Mouse (Mus musculus): ENCODE results near the gene Pbrm1.

Pbrm1 gene

DNA sequence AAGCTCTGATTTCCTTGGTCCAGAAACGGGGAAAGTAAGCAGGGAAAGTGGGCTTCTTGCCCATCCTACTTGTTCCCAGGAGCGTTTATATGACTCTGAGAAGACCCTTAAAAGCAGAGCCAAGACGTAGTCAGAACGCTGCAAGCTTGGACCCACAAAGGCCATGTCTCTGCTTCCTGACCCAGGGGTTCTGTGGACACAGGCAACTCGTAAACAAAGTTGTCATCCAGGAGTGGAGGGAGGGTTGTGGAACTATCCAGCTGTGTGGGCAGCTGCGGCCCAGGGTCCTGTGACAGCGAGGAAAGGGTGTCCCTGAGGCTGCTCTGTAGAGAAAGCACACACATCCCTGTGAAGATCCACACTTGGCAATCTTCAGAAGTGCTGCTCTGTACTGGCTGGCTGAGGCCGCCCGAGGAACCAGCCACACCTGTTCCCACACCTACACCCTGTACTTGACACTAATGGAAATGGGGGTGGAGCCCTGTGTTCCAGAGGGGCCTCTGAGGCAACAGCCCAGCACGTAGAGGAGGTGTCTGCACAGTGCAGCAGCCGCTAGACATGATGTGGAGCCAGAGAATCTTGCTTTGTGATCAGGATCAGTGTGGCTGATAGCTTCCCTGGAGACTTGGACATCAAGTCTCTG is 114.2 kb downstream of the Pbrm1 start:
- no peak for DNase-seq (ENCODE audit: low spot score in 2 of 2)

DNA sequence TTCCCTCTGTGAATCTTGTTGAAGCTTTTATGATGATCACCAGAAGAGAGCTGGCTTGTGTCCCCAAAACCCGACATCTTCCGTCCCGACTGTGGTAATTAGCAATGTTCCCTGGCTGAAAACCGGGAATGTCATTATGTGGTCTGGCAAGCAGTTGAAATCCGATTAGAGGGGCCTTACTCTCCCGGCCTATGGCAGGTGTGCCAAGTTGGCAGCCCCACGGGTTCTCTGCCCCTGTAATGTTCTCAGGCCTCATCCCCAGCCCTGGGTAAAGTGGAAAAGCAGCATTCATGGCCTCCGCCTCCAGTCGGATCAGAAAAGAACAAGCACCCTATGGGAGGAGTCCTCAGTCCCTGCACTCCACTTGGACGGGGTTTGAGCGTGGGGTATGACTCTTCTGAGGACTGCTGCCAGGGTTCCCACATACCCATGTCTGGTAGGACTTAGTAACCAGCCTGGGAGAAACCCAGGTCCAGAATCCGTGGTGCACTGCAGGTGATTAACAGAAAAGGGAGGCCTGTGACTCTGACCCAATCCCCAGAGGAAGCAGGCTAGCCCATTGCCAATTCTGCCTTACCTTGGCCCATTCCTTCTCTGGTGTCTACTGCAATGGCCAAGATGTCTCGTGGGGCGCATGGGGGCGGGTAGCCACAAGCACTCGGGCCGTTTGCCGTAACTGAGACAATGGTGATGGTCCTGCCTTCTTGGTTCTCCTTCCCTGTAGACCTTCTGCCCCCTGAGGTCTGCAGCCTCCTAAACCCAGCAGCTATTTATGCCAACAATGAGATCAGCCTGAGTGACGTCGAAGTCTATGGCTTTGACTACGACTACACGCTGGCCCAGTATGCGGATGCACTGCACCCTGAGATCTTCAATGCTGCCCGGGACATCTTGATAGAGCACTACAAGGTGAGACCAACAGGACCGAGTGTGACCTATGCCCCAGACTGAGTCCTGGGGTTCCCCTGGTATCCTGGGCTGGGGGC is 115.4 kb downstream of the Pbrm1 start:
- DNase-seq (ENCODE audit: low spot score in 2 of 2): no peak

DNA sequence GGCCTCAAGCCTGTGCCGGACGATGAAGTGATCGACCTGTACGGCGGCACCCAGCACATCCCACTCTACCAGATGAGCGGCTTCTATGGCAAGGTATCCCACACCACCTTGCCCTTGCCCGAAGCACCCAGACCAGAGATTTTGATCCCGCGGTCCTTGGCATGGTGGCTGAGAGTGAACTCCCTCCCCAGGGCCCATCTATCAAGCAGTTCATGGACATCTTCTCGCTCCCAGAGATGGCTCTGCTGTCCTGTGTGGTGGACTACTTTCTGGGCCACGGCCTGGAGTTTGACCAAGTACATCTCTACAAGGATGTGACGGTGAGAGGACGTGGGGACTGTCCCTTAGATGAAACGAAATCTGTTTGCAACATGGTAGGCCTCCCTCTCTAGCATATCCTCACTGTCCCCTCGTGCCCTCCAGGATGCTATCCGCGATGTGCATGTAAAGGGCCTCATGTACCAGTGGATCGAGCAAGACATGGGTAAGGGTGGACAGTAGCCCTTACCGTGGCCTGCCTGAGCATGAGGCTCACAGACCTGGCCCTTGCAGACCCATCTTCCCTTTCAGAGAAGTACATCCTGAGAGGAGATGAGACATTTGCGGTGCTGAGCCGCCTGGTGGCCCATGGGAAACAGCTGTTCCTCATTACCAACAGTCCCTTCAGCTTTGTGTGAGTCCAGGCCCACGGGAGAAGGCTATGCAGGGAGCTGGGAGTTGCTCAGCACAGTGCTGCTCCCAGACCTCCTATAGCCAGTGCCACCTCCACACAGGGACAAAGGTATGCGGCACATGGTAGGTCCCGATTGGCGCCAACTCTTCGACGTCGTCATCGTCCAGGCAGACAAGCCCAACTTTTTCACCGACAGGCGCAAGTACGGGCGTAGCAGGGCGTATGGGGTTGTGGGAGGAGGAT is 116.8 kb downstream of the Pbrm1 start:
- no peak for DNase-seq (ENCODE audit: low spot score in 2 of 2)

DNA sequence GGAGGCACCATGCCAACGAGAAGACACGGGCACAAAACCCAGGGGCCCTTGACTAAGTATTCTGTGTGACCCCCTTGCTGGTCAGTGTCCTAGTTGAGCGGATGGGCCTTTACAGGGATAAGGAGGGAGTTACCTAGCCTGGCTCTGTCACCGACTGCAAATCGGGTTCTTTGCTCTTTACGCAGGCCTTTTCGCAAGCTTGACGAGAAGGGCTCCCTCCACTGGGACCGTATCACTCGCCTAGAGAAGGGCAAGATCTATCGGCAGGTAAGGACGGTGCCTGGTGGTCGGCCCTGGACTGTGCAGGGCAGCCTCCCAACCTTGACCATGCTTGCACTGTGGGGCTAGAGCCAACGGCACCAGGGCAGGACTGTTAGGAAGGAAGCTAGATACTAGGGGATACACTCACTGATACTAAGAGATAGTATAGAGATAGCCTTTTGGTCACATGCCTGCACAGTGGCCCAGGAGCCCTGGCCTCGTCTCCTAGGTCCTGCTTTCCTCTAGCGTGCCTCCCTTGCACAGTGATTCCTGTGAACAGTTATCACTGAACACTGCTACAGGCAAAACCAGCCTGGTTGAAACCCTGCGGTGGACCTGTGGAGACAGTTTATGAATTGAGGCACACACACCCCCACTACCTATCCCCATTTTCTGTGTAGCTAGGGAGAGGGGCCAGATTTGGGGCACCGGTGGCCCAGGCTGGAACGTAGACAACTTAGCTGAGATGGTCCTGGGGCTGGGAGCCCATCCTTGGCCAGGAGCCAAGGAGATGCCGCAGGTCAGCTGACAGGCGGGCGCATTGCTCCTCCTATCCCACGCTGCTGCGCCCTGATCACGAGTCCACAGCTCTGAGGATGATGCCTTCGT is 117.7 kb downstream of the Pbrm1 start:
- no peak for DNase-seq (ENCODE audit: low spot score in 2 of 2)

DNA sequence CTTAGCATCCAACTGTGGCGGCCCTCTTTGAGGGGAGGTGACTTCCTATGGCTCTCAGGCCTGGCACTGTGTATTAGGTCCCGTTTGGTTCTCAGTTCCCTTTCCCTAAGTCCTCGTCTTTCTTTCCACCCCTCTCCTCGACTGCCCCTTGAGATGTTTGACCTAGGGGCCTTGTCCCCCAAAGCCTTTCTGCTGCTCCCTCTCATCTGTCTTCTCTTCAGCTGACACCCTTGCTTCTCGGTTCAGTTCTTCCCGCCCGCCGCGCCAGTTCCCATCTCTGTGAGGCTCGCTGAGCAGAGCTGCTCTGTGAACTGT is 118.3 kb downstream of the Pbrm1 start:
- no peak for DNase-seq (ENCODE audit: low spot score in 2 of 2)

DNA sequence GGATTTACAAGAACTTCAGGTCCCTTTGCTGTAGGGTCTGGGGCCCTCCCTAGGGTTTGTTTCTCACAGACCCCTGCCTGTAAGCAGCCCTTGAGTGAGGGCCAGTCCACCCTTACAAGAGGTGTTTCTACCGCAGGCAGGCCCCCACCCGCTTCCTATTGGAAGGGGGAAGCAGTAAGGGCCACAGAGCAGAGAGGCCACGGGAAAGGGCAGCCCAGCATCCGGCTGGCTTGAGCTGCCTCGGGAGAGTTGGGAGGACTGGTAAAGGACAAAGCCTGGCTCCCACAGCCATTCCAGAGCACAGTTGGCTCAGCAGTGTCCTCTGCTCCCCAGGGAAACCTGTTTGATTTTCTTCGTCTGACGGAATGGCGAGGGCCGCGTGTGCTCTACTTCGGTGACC is 118.9 kb downstream of the Pbrm1 start:
- DNase-seq (ENCODE audit: low spot score in 2 of 2): no peak

DNA sequence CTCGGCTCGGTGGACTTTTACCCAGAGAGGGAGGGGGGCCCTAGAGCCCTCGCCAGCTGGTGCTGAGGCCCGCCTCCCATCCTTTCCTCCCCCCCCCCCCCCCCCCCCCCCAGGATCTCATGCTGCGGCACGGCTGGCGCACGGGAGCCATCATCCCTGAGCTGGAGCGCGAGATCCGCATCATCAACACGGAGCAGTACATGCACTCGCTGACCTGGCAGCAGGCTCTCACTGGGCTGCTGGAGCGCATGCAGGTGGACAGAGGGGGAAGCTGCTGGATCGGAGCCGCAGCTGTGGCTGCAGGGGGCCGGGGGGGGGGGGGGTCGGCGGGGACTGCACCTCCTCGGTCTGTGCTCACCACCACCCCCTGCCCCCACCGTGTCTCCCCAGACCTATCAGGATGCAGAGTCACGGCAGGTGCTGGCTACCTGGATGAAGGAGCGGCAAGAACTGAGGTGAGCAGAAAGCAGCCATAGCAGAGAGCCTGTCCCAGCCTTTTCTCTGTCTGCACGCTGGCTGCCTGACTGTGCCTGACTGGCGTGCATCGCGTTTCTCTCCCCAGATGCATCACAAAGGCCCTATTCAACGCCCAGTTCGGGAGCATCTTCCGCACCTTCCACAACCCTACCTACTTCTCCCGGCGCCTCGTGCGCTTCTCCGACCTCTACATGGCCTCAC is 119.4 kb downstream of the Pbrm1 start:
- DNase-seq (ENCODE audit: low spot score in 2 of 2): no peak

DNA sequence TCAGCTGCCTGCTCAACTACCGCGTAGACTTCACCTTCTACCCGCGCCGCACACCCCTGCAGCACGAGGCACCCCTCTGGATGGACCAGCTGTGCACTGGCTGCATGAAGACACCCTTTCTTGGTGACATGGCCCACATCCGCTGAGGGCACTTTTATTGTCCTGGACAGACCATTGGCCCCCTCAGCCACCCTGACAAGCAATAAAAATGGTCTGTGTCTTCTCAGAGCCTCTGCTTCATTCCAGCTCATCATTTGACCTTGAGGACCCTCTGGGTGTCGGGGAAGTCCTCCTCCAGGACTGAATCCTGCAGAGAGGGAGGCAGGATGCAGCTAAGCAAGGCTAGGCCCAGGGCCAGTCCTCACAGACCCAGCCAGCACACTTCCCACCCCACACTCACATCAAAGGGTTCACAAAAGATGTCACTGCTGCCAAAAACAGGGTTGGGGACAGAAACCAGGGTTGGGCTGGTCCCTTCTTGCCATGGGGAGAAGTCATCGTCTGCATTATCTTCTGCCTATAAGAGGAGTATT is 120.0 kb downstream of the Pbrm1 start:
- no peak for DNase-seq (ENCODE audit: low spot score in 2 of 2)

DNA sequence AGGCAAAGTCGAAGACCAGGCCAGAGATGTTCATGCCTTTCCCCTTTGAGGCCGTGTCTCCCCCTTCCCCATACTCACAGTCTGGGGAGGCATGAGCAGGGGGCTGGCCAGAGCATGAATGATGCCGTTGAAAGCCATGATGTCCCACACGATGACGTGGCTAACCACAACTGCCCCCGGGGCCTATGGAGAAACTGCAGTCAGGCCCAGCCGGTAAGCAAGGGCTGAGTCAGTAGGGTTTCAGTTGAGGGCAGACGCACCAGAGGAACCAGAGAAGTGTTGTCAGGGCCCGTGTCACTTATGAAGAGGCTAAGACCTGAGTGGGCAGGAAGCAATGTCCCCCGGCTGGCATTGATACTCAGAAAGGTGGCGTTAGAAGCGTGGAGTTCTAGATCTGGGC is 120.7 kb downstream of the Pbrm1 start:
- DNase-seq (ENCODE audit: low spot score in 2 of 2): no peak

DNA sequence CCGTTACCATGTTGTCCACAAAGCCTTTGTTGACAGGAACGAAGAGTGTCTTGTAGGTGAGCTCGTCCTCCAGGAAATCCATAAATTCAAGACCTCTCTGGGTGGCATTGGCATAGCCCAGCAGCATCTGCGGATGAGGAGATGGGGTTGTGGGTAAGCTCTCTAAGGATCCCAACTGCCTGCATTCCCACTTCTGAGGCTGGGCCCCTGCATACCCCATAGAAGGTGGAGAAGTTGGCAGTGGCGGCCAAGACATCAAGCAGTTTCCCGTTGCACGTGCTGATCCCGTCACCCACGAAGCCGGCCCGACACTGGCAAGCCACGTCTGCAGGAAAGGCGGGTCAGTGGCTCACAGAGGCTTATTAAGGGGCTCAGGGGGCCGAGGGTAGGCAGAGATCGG is 121.2 kb downstream of the Pbrm1 start:
- DNase-seq (ENCODE audit: low spot score in 2 of 2): no peak

DNA sequence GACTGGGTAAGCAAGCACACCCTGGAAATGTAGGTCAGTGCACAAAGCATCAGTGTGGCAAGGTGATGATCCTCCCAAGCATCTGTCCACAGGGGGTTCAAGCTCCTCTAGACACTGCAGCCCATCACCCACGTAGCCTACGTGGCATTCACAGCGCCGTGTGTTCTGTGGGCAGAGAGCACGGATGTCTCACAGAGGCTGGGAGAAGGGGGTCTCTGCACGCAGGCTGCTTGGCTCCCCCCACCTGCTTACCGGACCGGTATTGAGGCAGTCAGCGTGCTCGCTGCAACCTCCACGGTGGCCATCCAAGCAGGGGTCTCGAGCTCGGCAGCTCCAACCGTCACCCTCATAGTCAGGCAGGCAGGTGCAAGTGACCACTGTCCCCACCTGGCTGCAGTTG is 122.1 kb downstream of the Pbrm1 start:
- DNase-seq (ENCODE audit: low spot score in 2 of 2): no peak

DNA sequence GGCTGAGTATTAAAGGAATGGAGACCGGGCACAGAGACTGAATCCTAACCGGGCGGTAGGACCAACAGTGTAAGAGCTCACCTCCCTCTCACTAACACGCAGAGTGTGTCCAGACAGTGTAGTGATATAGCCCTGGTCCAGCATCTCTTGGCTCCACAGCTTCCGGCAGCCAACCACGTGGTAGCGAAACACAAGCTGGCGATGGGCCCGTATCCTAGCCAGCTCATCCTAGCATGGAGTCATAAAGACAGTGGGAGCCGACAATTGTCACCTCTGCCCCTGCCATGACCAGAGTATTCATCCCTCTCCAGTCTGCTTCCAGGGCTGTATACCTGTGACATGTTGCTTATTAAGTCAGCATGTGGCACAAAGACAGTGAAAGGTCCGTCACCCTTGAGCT is 126.8 kb downstream of the Pbrm1 start:
- no peak for DNase-seq (ENCODE audit: low spot score in 2 of 2)

DNA sequence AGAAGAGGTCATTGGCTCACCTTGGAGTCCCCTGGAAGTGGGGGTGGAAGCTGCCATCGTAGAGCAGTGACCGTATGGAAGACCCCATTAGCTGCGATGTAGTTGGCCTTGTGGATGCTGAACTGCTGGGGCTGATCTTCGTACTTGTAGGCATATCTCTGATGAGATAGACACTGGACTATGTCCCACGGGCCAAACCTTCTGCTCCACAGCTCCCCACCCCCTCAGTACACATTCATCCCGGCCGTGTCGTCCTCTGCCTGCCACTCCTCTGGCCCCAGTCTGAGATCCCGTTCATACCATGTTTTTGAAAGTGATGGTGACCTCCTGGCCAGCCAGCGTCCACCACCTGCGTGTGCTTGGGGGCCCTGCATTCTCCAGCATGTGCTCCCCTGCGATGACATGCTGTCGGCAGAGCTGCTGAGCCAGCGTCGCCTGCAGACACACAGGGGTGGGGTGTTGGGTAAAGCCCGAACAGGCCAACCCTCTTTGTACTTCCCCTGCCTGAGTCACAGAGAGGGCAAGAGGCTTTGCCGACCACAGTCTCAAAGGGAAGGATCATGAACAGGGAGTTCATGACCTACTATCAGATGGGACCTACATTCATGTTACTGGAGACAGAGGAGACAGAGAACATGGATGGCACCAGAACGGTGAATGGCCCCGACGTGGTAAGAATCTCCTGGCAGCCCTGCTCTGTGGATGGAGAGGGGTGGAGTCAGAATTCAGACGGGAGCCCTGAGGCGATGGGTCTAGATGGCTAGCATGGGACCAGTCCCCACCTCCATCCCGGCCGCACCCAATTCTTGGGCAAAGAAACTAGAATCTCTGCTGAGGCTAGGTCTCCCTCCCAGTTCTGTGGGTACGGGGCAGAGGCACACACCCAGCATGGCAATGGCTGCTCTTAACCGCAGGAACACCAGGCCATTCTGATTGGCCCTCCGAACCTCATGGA is 141.5 kb downstream of the Pbrm1 start:
- DNase-seq (ENCODE audit: low spot score in 2 of 2): no peak

DNA sequence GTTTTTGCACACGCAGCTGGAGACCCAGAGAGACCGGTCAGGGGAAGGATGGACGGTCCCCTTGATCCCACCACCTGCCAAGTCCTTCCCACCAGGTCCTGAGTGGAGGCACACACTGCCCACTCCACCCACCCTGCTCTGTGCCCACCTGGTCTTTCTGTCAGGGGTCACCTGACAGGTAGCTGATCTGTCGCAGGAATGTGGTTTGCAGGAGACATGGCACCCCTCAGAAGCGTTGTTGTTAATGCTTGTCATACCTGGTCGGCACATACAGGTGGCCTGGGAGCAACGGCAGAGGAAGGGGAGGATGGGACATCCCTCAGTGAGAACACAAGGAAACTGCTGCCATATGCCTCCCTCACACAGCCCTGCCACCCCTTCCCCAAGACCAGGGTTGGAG is 142.3 kb downstream of the Pbrm1 start:
- DNase-seq (ENCODE audit: low spot score in 2 of 2): no peak

DNA sequence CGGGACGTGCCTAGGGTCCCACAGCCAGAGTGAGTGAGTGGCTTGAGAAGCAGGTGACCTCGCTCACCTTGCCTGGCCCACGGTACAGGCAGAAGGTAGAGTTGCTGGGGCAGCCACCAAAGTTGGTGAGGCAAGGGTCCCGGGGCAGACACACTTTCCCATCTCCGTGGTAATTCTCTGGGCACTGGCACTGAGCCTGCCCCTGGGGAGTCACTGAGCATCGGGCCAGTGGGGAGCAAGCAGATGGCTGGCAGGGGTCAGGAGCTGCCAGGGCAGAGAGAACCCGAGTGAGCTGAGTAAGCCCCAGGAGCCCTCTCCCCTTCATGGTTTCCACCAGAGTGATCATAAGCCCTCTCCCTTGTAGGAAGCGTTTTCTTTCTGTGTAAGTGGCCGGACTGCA is 142.7 kb downstream of the Pbrm1 start:
- DNase-seq (ENCODE audit: low spot score in 2 of 2): no peak

DNA sequence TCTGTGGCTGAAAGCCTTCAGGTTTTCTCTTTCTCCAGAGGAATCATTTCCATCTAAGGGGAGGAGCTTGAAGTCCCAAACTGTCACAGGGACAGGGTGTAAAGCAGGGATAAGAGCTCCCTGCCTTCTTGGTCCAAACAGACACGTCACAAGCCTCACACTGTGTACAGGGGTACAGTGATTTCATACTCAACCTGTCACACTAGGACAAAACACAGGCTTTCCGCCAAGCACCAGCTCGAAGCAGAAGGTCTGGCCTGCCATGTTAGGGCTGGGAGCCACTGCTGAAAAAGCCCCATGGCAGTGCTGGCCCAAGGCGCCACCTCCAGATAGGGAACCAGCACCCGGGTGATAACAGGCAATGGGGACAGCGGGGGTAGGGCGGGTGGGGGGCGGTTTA is 145.1 kb downstream of the Pbrm1 start:
- DNase-seq (ENCODE audit: low spot score in 2 of 2): no peak

DNA sequence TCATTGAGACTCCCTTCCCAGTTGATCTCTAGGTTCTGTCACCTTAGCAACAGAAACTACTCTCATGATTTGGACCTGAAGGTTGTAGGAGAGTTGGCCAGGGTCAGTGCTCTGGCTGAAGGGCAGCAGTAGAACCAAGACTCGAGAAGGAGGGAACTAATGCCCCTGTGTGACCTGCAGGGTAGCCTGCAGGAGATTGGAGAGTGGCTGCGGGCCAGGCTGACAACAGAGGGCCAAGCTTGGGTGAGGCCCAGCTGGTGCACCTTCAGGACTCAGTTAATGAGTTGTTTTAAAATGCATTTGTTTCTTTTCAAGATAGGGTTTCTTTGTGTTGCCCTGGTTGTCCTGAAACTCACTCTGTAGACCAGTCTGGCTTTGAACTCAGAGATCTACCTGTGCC is 146.1 kb downstream of the Pbrm1 start:
- no peak for DNase-seq (ENCODE audit: low spot score in 2 of 2)

DNA sequence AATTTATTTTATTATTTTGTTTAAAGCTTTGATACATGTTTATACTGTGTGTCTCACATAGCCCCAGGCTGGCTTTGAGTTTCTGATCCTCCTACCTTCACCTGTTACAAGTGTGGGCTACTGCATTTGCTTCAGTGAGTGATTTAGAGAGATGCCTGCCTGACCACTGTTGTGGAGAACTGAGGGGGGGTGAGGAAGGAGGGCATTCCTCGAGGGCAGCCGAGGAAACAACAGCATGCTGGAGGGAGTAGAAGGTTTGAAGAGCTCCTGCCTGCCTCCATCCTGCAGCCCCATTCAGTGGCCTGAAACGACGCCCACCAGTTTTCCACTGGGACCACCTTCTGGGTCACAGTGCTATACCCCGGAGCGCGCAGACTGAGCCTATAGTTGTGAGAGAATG is 146.5 kb downstream of the Pbrm1 start:
- DNase-seq (ENCODE audit: low spot score in 2 of 2): no peak

DNA sequence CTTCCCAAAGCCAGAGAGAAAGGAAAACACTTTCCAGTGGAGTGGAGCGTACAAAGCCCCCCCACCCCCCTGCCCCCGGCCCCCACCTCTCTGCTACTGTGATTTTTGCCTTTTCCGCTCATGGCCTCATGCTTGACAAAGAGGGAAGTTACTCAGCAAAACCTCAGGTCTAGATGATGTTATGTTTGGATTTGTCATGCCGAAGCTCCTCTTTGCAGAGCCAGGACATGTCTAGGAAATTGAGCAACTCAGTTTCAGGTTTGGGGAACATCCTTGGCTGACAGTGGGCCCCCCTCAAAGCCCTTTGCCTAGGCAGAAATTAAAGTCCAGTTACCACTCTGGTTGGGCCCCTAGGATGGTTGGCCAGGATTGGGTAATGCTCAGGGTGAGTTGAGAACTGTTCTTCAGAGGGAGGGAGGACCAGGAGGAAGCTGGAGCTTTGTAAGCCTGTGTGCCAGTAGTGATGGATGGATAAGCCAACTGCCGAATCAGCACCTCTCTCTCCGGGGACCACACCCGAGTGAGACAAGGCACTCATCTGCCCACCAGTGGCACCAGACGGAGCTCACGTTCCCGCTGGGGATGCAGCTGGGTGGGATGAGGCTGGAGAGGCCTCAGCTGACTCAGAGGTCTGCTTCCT is 147.2 kb downstream of the Pbrm1 start:
- no peak for DNase-seq (ENCODE audit: low spot score in 2 of 2)
